Comparison of ENCODE assay signal across 14 mouse cellular contexts in the genomic region with DNA sequence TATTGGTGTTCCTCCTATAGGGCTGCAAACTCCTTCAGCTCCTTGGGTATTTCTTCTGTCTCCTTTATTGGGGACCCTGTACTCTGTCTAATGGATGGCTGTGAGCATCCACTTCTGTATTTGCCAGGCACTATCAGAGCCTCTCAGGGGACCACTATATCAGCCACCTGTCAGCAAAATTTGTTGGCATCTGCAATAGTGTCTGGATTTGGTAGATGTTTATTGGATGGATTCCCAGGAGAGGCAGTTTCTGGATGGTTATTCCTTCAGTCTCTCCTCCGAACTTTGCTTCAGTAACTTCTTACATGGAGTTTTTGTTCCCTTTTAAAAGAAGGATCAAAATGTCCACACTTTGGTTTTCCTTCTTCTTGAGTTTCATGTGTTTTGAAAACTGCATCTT.
"Had no signal": no experiment of that assay in that cellular context is flagged by ENCODE, and none has a peak within 500 bp of the region (broad histone marks: within the 10 kb centered on the region; RNA-seq: fewer than 3 reads in every experiment).

No protein-coding gene starts in this region.

- DNase-seq: cerebellum, adult 9-11 months; cerebellum, postnatal 14 days; cerebellum, postnatal 25 days; cerebellum, postnatal 36 days; embryo, embryonic 11 days; forebrain, postnatal 0 days; gastrocnemius, adult 2 months; gastrocnemius, postnatal 10 days; gastrocnemius, postnatal 14 days; gastrocnemius, postnatal 25 days; gastrocnemius, postnatal 36 days; heart, adult 11 months; heart, adult 18-20 months; heart, adult 2 months had no signal
